Mouse (Mus musculus) megakaryocyte, embryonic 14.5 days (primary cell): ENCODE measurements around the gene Ccdc8.

Experiments
- FLI1 ChIP-seq: IDR thresholded peaks from 2 replicates; pipeline ENCODE4 v1.6.1; 2012; ENCODE audit warnings: low read length, inconsistent platforms, mixed read lengths
- GATA1 ChIP-seq: IDR thresholded peaks from 3 replicates; pipeline ENCODE4 v1.6.1; 2012; ENCODE audit warnings: mixed read lengths, low read length, inconsistent platforms, borderline replicate concordance

DNA sequence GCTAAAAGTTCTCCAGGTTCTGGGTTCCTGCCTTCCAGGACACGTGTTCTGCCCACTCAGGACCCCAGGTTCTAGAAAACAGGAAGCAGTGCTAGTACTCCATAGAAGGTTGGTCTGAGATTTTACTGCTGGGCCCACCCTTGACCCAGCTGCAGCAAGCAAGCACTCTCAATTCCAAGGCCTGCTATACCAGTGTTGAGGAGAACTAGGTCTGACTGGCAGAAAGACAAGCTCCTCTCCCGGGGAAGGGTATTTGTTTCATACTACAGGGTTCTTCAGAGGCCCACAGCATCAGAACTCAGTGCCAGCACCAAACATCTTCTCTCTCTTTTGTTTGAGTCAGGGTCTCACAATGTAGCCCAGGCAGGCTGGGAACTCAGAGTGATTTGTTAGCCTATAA lies 25.4 kb downstream of the Ccdc8 start:
- no peak for TF ChIP-seq GATA1
- no peak for TF ChIP-seq FLI1
